Mouse (Mus musculus): ENCODE data around the gene Kynu. TPM values are rescaled to one million over a fixed set of nuclear protein-coding genes. Genes with fewer than 3 reads are reported as not detected.

Gene Kynu
- polyA plus RNA-seq, 1 experiment from 2014 or later, result 0.21 TPM

DNA sequence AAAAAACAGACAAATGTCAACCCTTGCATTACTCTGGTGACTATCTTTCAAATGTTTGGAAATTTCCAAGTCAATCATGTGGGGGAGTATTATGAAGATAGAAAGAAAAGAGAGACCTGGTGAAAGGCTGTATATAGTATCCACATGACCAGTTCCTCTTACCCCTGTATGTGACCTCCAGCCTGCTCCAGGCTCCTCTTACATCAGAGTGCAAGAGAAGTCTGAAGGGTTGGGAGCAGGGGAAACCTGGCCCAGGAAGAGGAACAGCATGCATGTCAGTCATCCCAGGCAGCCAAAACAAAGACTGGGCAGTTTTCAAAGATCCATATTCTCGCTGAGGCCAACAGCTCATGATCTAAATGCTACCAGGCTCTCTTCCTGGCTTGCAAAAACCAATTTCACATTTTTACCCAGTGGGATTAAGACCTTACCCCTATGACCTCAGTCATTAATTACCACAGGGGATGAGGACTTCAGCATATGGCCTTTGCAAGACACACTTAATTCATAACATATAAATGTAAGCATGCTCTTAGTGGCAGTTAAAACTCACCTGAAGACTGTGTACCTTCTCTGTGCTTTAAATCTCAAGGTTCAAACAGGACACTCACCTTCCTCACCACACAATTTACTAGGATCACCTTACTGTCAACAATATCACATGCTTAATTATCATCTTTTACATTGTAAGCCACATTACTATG lies 37.0 kb downstream of the Kynu start:
- Histone ChIP-seq H3K4me2 (ENCODE audit: low read depth, severe bottlenecking) (no peak overlapping the region), H3K27ac (replicated peaks; ENCODE audit: low read depth, low read length) (no peak overlapping the region), H3K4me1 (ENCODE audit: control insufficient read depth, insufficient read depth, low read length) (no peaks in the 10 kb centered on the region), H3K9me3 (ENCODE audit: control insufficient read depth, low read length) (no peaks in the 10 kb centered on the region), H3K4me3 (ENCODE audit: low read depth, low read length) (no peak overlapping the region), H3K27me3 (ENCODE audit: control insufficient read depth, insufficient read depth, low read length) (no peaks in the 10 kb centered on the region), H3K9ac (ENCODE audit: low read length) (no peak overlapping the region), H3K36me3 (ENCODE audit: control insufficient read depth, insufficient read depth, low read length) (no peaks in the 10 kb centered on the region)
- DNase-seq (ENCODE audit: low spot score) (no peak), ATAC-seq (ENCODE audit: insufficient number of reproducible peaks, low FRiP score, low TSS enrichment, low read depth) (no peak)
- WGBS, result 33% methylated on average over 1 of the region's 1 CpGs

DNA sequence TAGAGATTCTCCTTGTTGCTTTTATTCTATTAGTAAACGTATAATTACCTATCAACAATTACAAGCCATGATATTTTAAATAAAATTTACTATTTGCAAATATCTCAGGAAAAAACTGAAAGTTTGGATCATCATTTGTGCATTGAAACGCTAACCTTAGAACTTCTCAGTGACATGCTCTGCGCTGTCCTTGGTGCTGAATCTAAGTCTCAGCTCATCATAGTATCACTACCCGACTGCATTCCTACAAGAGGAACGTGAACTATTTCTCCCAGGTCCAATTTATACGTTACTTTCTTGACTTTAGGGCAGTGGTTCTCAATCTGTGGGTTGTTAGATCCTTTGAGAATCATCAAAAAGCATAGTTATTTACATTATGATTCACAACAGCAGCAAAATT lies 58.4 kb downstream of the Kynu start:
- ATAC-seq (ENCODE audit: insufficient number of reproducible peaks, low FRiP score, low TSS enrichment, low read depth) (no peak), DNase-seq (ENCODE audit: low spot score) (peak; percentile 79)
- no peak overlapping the region for H3K9ac ChIP-seq (ENCODE audit: low read length)
- H3K27me3 ChIP-seq (ENCODE audit: control insufficient read depth, insufficient read depth, low read length), result no peaks in the 10 kb centered on the region
- H3K4me1 ChIP-seq (ENCODE audit: control insufficient read depth, insufficient read depth, low read length), result no peaks in the 10 kb centered on the region
- H3K36me3 ChIP-seq (ENCODE audit: control insufficient read depth, insufficient read depth, low read length), result no peaks in the 10 kb centered on the region
- no peak overlapping the region for H3K27ac ChIP-seq (replicated peaks; ENCODE audit: low read depth, low read length)
- no peak overlapping the region for H3K4me2 ChIP-seq (ENCODE audit: low read depth, severe bottlenecking)
- no peaks in the 10 kb centered on the region for H3K9me3 ChIP-seq (ENCODE audit: control insufficient read depth, low read length)
- WGBS, result 10% methylated on average over 6 of the region's 6 CpGs
- no peak overlapping the region for H3K4me3 ChIP-seq (ENCODE audit: low read depth, low read length)

GRCm38 (mm10) chr2:43621140-43621539 lies 66.0 kb downstream of the Kynu start:
- no peak for ATAC-seq (ENCODE audit: insufficient number of reproducible peaks, low FRiP score, low TSS enrichment, low read depth)
- H3K27me3 ChIP-seq (ENCODE audit: control insufficient read depth, insufficient read depth, low read length), result no peaks in the 10 kb centered on the region
- DNase-seq (ENCODE audit: low spot score), result no peak
- H3K4me1 ChIP-seq (ENCODE audit: control insufficient read depth, insufficient read depth, low read length), result no peaks in the 10 kb centered on the region
- H3K4me2 ChIP-seq (ENCODE audit: low read depth, severe bottlenecking), result no peak overlapping the region
- no peaks in the 10 kb centered on the region for H3K36me3 ChIP-seq (ENCODE audit: control insufficient read depth, insufficient read depth, low read length)
- no peaks in the 10 kb centered on the region for H3K9me3 ChIP-seq (ENCODE audit: control insufficient read depth, low read length)
- H3K27ac ChIP-seq (replicated peaks; ENCODE audit: low read depth, low read length), result no peak overlapping the region
- no peak overlapping the region for H3K4me3 ChIP-seq (ENCODE audit: low read depth, low read length)
- H3K9ac ChIP-seq (ENCODE audit: low read length), result no peak overlapping the region

DNA sequence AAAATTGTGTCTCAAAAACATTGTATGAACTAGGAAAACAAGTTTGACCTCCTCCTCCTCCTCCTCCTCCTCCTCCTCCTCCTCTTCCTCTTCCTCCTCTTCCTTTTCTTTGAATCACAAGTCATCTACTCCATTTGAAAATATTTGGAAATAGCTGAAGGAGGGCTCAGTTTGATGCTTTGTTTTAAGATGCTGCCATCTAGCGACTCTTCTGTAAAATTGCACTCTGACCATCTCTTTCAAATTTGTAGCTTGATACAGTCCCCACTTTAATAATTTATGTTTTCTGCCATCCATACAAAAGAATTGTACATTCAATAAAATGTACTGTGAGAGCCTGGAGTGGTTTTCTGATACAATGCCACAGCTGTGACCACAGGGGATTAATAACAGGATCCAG lies 67.7 kb downstream of the Kynu start:
- H3K27me3 ChIP-seq (ENCODE audit: control insufficient read depth, insufficient read depth, low read length), result no peaks in the 10 kb centered on the region
- no peak overlapping the region for H3K9ac ChIP-seq (ENCODE audit: low read length)
- H3K27ac ChIP-seq (replicated peaks; ENCODE audit: low read depth, low read length), result no peak overlapping the region
- no peaks in the 10 kb centered on the region for H3K9me3 ChIP-seq (ENCODE audit: control insufficient read depth, low read length)
- no peak overlapping the region for H3K4me3 ChIP-seq (ENCODE audit: low read depth, low read length)
- no peak for DNase-seq (ENCODE audit: low spot score)
- 3% methylated on average over 1 of the region's 1 CpGs for WGBS
- no peak overlapping the region for H3K4me2 ChIP-seq (ENCODE audit: low read depth, severe bottlenecking)
- H3K36me3 ChIP-seq (ENCODE audit: control insufficient read depth, insufficient read depth, low read length), result no peaks in the 10 kb centered on the region
- H3K4me1 ChIP-seq (ENCODE audit: control insufficient read depth, insufficient read depth, low read length), result no peaks in the 10 kb centered on the region
- no peak for ATAC-seq (ENCODE audit: insufficient number of reproducible peaks, low FRiP score, low TSS enrichment, low read depth)

DNA sequence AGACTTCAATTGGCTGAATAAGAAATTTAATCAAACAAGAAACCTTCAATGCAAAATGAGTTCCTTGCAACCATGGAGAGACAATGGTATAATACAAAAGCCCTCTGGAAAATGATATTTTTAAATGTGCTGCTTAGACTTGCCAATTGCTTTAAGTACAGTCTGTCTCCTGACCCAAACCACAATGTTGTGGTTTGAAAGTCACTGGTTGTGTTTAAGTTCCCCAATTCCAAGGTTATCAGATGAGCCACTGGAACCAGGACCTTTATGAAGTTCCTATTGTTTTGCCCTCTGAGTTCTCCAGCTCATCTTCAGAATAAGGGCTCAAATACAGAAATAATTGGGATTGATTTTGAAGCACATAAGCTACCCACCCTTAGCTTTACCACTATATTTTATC lies 76.7 kb downstream of the Kynu start:
- Histone ChIP-seq H3K4me2 (ENCODE audit: low read depth, severe bottlenecking) (no peak overlapping the region), H3K4me3 (ENCODE audit: low read depth, low read length) (no peak overlapping the region), H3K4me1 (ENCODE audit: control insufficient read depth, insufficient read depth, low read length) (no peaks in the 10 kb centered on the region), H3K36me3 (ENCODE audit: control insufficient read depth, insufficient read depth, low read length) (no peaks in the 10 kb centered on the region), H3K27me3 (ENCODE audit: control insufficient read depth, insufficient read depth, low read length) (no peaks in the 10 kb centered on the region), H3K27ac (replicated peaks; ENCODE audit: low read depth, low read length) (no peak overlapping the region), H3K9ac (ENCODE audit: low read length) (no peak overlapping the region), H3K9me3 (ENCODE audit: control insufficient read depth, low read length) (no peaks in the 10 kb centered on the region)
- no peak for ATAC-seq (ENCODE audit: insufficient number of reproducible peaks, low FRiP score, low TSS enrichment, low read depth)
- DNase-seq (ENCODE audit: low spot score), result no peak

- H3K4me1 ChIP-seq (ENCODE audit: control insufficient read depth, insufficient read depth, low read length), result no peaks in the 10 kb centered on the region
- no peak overlapping the region for H3K27ac ChIP-seq (replicated peaks; ENCODE audit: low read depth, low read length)
- H3K9ac ChIP-seq (ENCODE audit: low read length), result no peak overlapping the region
- H3K4me3 ChIP-seq (ENCODE audit: low read depth, low read length), result no peak overlapping the region
- no peaks in the 10 kb centered on the region for H3K36me3 ChIP-seq (ENCODE audit: control insufficient read depth, insufficient read depth, low read length)
- no peaks in the 10 kb centered on the region for H3K27me3 ChIP-seq (ENCODE audit: control insufficient read depth, insufficient read depth, low read length)
- H3K4me2 ChIP-seq (ENCODE audit: low read depth, severe bottlenecking), result no peak overlapping the region
- DNase-seq (ENCODE audit: low spot score), result no peak
- ATAC-seq (ENCODE audit: insufficient number of reproducible peaks, low FRiP score, low TSS enrichment, low read depth), result no peak
- no peaks in the 10 kb centered on the region for H3K9me3 ChIP-seq (ENCODE audit: control insufficient read depth, low read length)
Observed at GRCm38 (mm10) chr2:43636498-43636897, 81.4 kb downstream of the Kynu start.

- Histone ChIP-seq H3K4me3 (ENCODE audit: low read depth, low read length) (no peak overlapping the region), H3K4me1 (ENCODE audit: control insufficient read depth, insufficient read depth, low read length) (no peaks in the 10 kb centered on the region), H3K4me2 (ENCODE audit: low read depth, severe bottlenecking) (no peak overlapping the region), H3K27me3 (ENCODE audit: control insufficient read depth, insufficient read depth, low read length) (no peaks in the 10 kb centered on the region), H3K36me3 (ENCODE audit: control insufficient read depth, insufficient read depth, low read length) (no peaks in the 10 kb centered on the region), H3K9me3 (ENCODE audit: control insufficient read depth, low read length) (no peaks in the 10 kb centered on the region), H3K27ac (replicated peaks; ENCODE audit: low read depth, low read length) (no peak overlapping the region), H3K9ac (ENCODE audit: low read length) (no peak overlapping the region)
- ATAC-seq (ENCODE audit: insufficient number of reproducible peaks, low FRiP score, low TSS enrichment, low read depth) (no peak), DNase-seq (ENCODE audit: low spot score) (no peak)
- 75% methylated on average over 2 of the region's 2 CpGs for WGBS
Observed at GRCm38 (mm10) chr2:43646962-43647361, 91.8 kb downstream of the Kynu start.

GRCm38 (mm10) chr2:43669588-43669987 lies 114.5 kb downstream of the Kynu start:
- Histone ChIP-seq H3K4me3 (ENCODE audit: low read depth, low read length) (no peak overlapping the region), H3K27me3 (ENCODE audit: control insufficient read depth, insufficient read depth, low read length) (no peaks in the 10 kb centered on the region), H3K9me3 (ENCODE audit: control insufficient read depth, low read length) (no peaks in the 10 kb centered on the region), H3K9ac (ENCODE audit: low read length) (no peak overlapping the region), H3K4me2 (ENCODE audit: low read depth, severe bottlenecking) (no peak overlapping the region), H3K36me3 (ENCODE audit: control insufficient read depth, insufficient read depth, low read length) (no peaks in the 10 kb centered on the region), H3K27ac (replicated peaks; ENCODE audit: low read depth, low read length) (no peak overlapping the region), H3K4me1 (ENCODE audit: control insufficient read depth, insufficient read depth, low read length) (no peaks in the 10 kb centered on the region)
- DNase-seq (ENCODE audit: low spot score), result no peak
- ATAC-seq (ENCODE audit: insufficient number of reproducible peaks, low FRiP score, low TSS enrichment, low read depth), result no peak

GRCm38 (mm10) chr2:43673619-43674018 lies 118.5 kb downstream of the Kynu start:
- DNase-seq (ENCODE audit: low spot score), result peak; percentile 69
- H3K9ac ChIP-seq (ENCODE audit: low read length), result no peak overlapping the region
- under 1% methylated on average over 6 of the region's 6 CpGs for WGBS
- no peaks in the 10 kb centered on the region for H3K27me3 ChIP-seq (ENCODE audit: control insufficient read depth, insufficient read depth, low read length)
- H3K4me1 ChIP-seq (ENCODE audit: control insufficient read depth, insufficient read depth, low read length), result no peaks in the 10 kb centered on the region
- no peaks in the 10 kb centered on the region for H3K9me3 ChIP-seq (ENCODE audit: control insufficient read depth, low read length)
- peak; percentile 54; the same call in 1 of the 2 replicates for ATAC-seq (ENCODE audit: insufficient number of reproducible peaks, low FRiP score, low TSS enrichment, low read depth)
- H3K4me2 ChIP-seq (ENCODE audit: low read depth, severe bottlenecking), result no peak overlapping the region
- no peaks in the 10 kb centered on the region for H3K36me3 ChIP-seq (ENCODE audit: control insufficient read depth, insufficient read depth, low read length)
- no peak overlapping the region for H3K27ac ChIP-seq (replicated peaks; ENCODE audit: low read depth, low read length)
- H3K4me3 ChIP-seq (ENCODE audit: low read depth, low read length), result no peak overlapping the region
